8 mouse cellular contexts compared by ENCODE assay signal in the genomic region with DNA sequence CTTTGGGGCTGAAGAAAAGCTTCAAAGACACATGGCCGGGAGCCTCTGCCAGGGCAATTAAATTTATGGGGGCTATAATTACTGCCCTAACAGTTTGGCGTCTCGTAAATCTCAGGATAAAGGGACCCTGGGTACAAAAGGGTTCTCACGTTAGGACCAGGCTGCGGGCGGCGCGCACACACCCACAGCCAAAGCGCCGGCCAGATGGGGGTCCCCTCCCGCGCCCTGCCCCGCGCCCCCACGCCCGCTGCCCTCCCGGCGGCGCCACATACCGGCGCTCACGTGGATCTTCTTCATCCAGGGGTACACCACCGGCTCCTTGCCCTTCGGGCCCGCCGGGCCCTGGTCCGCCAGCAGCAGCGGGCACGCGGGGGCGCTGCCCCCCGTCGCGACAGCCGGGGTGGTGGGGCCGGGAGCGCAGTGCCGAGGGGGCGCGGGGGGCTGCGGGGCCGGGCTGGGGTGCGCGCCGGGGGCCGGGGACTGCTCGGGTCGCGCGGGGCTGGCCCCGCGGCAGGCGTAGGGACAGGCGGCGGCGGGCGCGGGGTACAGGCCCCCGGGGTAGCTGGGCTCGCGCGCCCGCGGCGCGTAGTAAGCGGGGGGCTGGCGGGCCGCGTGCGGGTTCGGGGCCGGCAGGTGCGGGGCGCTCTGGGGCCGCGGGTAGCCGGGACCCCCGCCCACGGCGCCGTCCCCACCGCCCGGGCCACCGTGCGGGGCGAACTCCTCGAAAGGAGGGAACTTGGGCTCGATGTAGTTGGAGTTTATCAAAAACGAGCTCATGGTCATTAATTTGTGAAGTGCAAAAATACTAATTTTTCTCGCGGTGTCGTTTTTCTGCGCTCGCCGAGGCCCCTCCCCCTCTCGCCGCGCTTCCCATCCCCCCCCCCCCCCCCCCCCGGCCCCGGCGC. TPM values are rescaled to one million over a fixed set of nuclear protein-coding genes. Genes with fewer than 3 reads are reported as not detected.
DNase-seq lines count a peak whose midpoint lies in the region; ATAC-seq and TF ChIP-seq lines count a peak whose summit lies in the region.

A gene (minus strand): TSS at position 848 of the 905 bp plus-strand sequence.

- peak within 1 kb of the TSS; percentile 62 for H3K4me2 ChIP-seq in hindbrain, embryonic 11.5 days (replicated peaks; ENCODE audit: low read depth, low read length)
- peak within 1 kb of the TSS; percentile 65 for H3K4me2 ChIP-seq in liver, embryonic 13.5 days
- peak within 1 kb of the TSS; percentile 88 for H3K4me2 ChIP-seq in stomach, postnatal 0 days (replicated peaks; ENCODE audit: low read depth)

- peak within 1 kb of the TSS; percentile 67 for H3K9ac ChIP-seq in ES-E14 (ENCODE audit: insufficient read depth, low read depth, low read length, poor library complexity, severe bottlenecking)
- peak within 1 kb of the TSS; percentile 85 for H3K9ac ChIP-seq in hindbrain, embryonic 11.5 days (ENCODE audit: low read depth, low read length)
- H3K9ac ChIP-seq in liver, embryonic 13.5 days: peak within 1 kb of the TSS; percentile 55
- peak within 1 kb of the TSS; percentile 90 for H3K9ac ChIP-seq in stomach, postnatal 0 days (ENCODE audit: low read length)

- under 1% methylated on average over 58 of the region's 102 CpGs for WGBS in hindbrain, embryonic 11.5 days
- WGBS in liver, embryonic 13.5 days (ENCODE audit: insufficient replicate concordance): 1% methylated on average over 87 of the region's 102 CpGs
- whole genome bisulfite sequencing in stomach, postnatal 0 days: 1% methylated on average over 60 of the region's 102 CpGs

- H3K9me3 ChIP-seq in ES-E14 (ENCODE audit: control insufficient read depth, insufficient read depth, low read depth, low read length): no peaks in the 10 kb centered on the region
- no peaks in the 10 kb centered on the region for H3K9me3 ChIP-seq in hindbrain, embryonic 11.5 days (ENCODE audit: control insufficient read depth, low read length)
- H3K9me3 ChIP-seq in liver, embryonic 13.5 days (replicated peaks): no peaks in the 10 kb centered on the region
- no peaks in the 10 kb centered on the region for H3K9me3 ChIP-seq in stomach, postnatal 0 days (ENCODE audit: control insufficient read depth, low read length)

- in situ Hi-C loops in ES-E14 (cut with MboI; ENCODE audit: low sequenced_read_pairs in 2 of 2, unreplicated experiment in 2 of 2): no loop called here

- H3K27me3 ChIP-seq in hindbrain, embryonic 11.5 days (ENCODE audit: control insufficient read depth, insufficient read depth, low read length): peaks cover 75% of the 10 kb centered on the region
- H3K27me3 ChIP-seq in liver, embryonic 13.5 days: peaks cover 99% of the 10 kb centered on the region
- peaks cover 2% of the 10 kb centered on the region; the same call in 1 of the 2 replicates for H3K27me3 ChIP-seq in stomach, postnatal 0 days (ENCODE audit: control insufficient read depth, insufficient read depth, low read length)

- TF ChIP-seq CTCF in stomach, postnatal 0 days (IDR thresholded peaks at IDR 0.05; ENCODE audit: low read depth): 0 out of 2 replicates have a peak, but pooled peaks have one; percentile 2

- peaks cover 0 to 2% of the 10 kb centered on the region in 2 experiments; a peak in 1 of 4 replicates for H3K4me1 ChIP-seq in ES-E14 (ENCODE audit: control insufficient read depth in 2 of 2, insufficient read depth in 2 of 2, low read length in 2 of 2, poor library complexity in 1 of 2)
- H3K4me1 ChIP-seq in hindbrain, embryonic 11.5 days (replicated peaks; ENCODE audit: control insufficient read depth, insufficient read depth, low read length): peaks cover 2% of the 10 kb centered on the region; the same call in 1 of the 2 replicates
- H3K4me1 ChIP-seq in liver, embryonic 13.5 days (replicated peaks): peaks cover 11% of the 10 kb centered on the region
- 0 out of 2 replicates have a peak, but pooled peaks cover 3% of the 10 kb centered on the region for H3K4me1 ChIP-seq in stomach, postnatal 0 days (replicated peaks; ENCODE audit: control insufficient read depth, insufficient read depth)

- H3K4me3 ChIP-seq in ES-E14 (ENCODE audit: insufficient read depth in 1 of 2, low read depth in 1 of 2, low read length in 2 of 2, poor library complexity in 1 of 2, severe bottlenecking in 1 of 2): peak within 1 kb of the TSS; percentile 67 to 74
- peak within 1 kb of the TSS; percentile 49 for H3K4me3 ChIP-seq in hindbrain, embryonic 11.5 days (ENCODE audit: low read depth, low read length)
- peak within 1 kb of the TSS; percentile 52 for H3K4me3 ChIP-seq in liver, embryonic 13.5 days (replicated peaks)
- peak within 1 kb of the TSS; percentile 64 for H3K4me3 ChIP-seq in stomach, postnatal 0 days (ENCODE audit: low read depth, low read length)

- peak; percentile 54 for ATAC-seq in hindbrain, embryonic 11.5 days (ENCODE audit: low FRiP score)
- ATAC-seq in liver, embryonic 13.5 days (ENCODE audit: low read depth): no peak
- no peak for ATAC-seq in stomach, postnatal 0 days (ENCODE audit: low FRiP score, low TSS enrichment)

- no peak within 1 kb of the TSS for H3K27ac ChIP-seq in ES-E14 (ENCODE audit: insufficient read depth, low read depth, low read length, poor library complexity, severe bottlenecking)
- H3K27ac ChIP-seq in hindbrain, embryonic 11.5 days (ENCODE audit: low read depth, low read length): peak within 1 kb of the TSS; percentile 95
- no peak within 1 kb of the TSS for H3K27ac ChIP-seq in liver, embryonic 13.5 days
- peak within 1 kb of the TSS; percentile 97 for H3K27ac ChIP-seq in stomach, postnatal 0 days (replicated peaks)

- no peaks in the 10 kb centered on the region for H3K36me3 ChIP-seq in ES-E14 (ENCODE audit: control insufficient read depth, insufficient read depth, low read length, poor library complexity, severe bottlenecking)
- no peaks in the 10 kb centered on the region for H3K36me3 ChIP-seq in hindbrain, embryonic 11.5 days (ENCODE audit: control insufficient read depth, insufficient read depth, low read length)
- no peaks in the 10 kb centered on the region for H3K36me3 ChIP-seq in liver, embryonic 13.5 days
- H3K36me3 ChIP-seq in stomach, postnatal 0 days (ENCODE audit: control insufficient read depth, insufficient read depth, low read length): no peaks in the 10 kb centered on the region

- no peak for TF ChIP-seq EP300 in stomach, postnatal 0 days (optimal IDR thresholded peaks at IDR 0.05)

- DNase-seq in heart, adult 11 months: peak; percentile 88
- DNase-seq in heart, adult 18-20 months: no peak
- no peak for DNase-seq in ES-E14 (ENCODE audit: low read depth, low spot score)
- peak; percentile 62 for DNase-seq in hindbrain, embryonic 11.5 days (ENCODE audit: low spot score)
- DNase-seq in liver, embryonic 13.5 days: no peak
- no peak for DNase-seq in stomach, postnatal 0 days (ENCODE audit: low spot score)
- DNase-seq in layer of hippocampus, postnatal 14 days (ENCODE audit: low spot score in 2 of 2): no peak
- no peak for DNase-seq in layer of hippocampus, adult 9-10 months (ENCODE audit: low spot score)

TF ChIP-seq in ES-E14, 5 proteins besides CTCF, POLR2A, EP300 and RAD21:
- TF ChIP-seq MAFK (IDR thresholded peaks at IDR 0.05; ENCODE audit: insufficient read depth, low read depth, low read length) (no peak), ZC3H11A (IDR thresholded peaks at IDR 0.05; ENCODE audit: borderline replicate concordance, low read depth, low read length) (no peak), ZNF384 (IDR thresholded peaks at IDR 0.05; ENCODE audit: low read depth, low read length) (no peak), CHD2 (IDR thresholded peaks at IDR 0.05; ENCODE audit: low read depth, low read length) (no peak), HCFC1 (IDR thresholded peaks at IDR 0.05; ENCODE audit: borderline replicate concordance, insufficient read depth, low read length) (no peak)

RNA-seq across cellular contexts. Expression of the gene that starts here (rescaled TPM):
- under 1 TPM in 1 of 2 experiments, not detected in 1; 0.41 TPM for total RNA-seq in heart, adult 18-20 months (2021)
- 0.13 TPM in 1 of 2 replicates, not detected in the other for total RNA-seq in ES-E14 (2012; rRNA removed)
- polyA plus RNA-seq in hindbrain, embryonic 11.5 days (2014; fragmentation: Nextera tagmentation; extraction: Ambion mirVana): 11.9 and 12.8 TPM in 2 replicates
- 0.17 and 0.30 TPM in 2 replicates for polyA plus RNA-seq in liver, embryonic 13.5 days (2015; fragmentation: Nextera tagmentation; extraction: Ambion mirVana)
- 2.5 and 2.6 TPM in 2 replicates for polyA plus RNA-seq in stomach, postnatal 0 days (2015; fragmentation: Nextera tagmentation; extraction: Ambion mirVana)
- total RNA-seq in layer of hippocampus, postnatal 14 days (2021): not detected

Comparison
In these comparisons a context has a peak if more than half of its experiments do, and no peak if none do; other contexts are left out.
1. DNase-seq: peak in heart, adult 11 months (single experiment) and hindbrain, embryonic 11.5 days (single experiment); none in heart, adult 18-20 months (0 of 2), ES-E14 (single experiment), liver, embryonic 13.5 days (single experiment), stomach, postnatal 0 days (single experiment), layer of hippocampus, postnatal 14 days (0 of 2) and layer of hippocampus, adult 9-10 months (single experiment).
2. H3K27ac ChIP-seq: peak in hindbrain, embryonic 11.5 days (single experiment) and stomach, postnatal 0 days (single experiment); none in ES-E14 (single experiment) and liver, embryonic 13.5 days (single experiment).
3. Peak in every context shown above with its lines, with median percentiles within 50 percentile points of each other: H3K4me3 ChIP-seq, H3K9ac ChIP-seq and H3K4me2 ChIP-seq.